Mouse (Mus musculus): Measurements from ENCODE around the gene Osbpl5.

DNA sequence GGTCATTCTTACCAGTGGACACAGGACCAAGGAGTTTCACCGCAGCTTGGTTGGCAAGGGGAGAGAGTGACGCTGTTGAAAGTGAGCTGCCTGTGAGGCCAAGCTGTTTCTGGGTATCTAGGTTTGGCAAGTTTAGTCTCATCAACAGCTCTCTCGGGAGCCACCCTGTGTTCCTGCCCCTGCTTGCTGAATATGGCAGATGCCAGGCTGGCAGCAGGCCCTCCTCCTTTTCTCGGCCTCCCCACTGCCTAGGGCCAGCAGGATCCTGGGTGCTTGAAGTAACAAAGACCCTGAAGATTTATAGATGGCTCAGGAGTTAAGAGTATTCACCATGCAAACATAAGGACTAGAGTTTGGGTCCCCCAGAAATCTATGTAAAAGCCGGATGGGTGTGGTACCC, 34.1 kb downstream of the Osbpl5 start:
- TF ChIP-seq CTCF (IDR thresholded peaks at IDR 0.05; ENCODE audit: low read depth, low read length) (no peak), GATA1 (IDR thresholded peaks at IDR 0.05; ENCODE audit: borderline replicate concordance, low read length) (no peak), TAL1 (conservative IDR thresholded peaks at IDR 0.05; ENCODE audit: low read depth, low read length) (no peak), GATA2 (IDR thresholded peaks at IDR 0.05; ENCODE audit: borderline replicate concordance, low read depth, low read length) (no peak), POLR2AphosphoS5 (IDR thresholded peaks at IDR 0.05; ENCODE audit: insufficient replicate concordance, low read depth, low read length) (no peak)
